Mouse (Mus musculus) kidney, postnatal 36 days (tissue): ENCODE measurements at regions not wholly inside any gene's neighbourhood (a gene's known extent, or its start where the extent isn't known, plus 50 kb on each side); places are given as distances from the start of the nearest gene placed in this dataset.

Source experiments
- DNase-seq, 2 experiments: peaks; one replicate each; pipeline ENCODE4 v3.0.0; 2021 to 2022; ENCODE audit warnings: mixed read lengths in 2 of 2

DNA sequence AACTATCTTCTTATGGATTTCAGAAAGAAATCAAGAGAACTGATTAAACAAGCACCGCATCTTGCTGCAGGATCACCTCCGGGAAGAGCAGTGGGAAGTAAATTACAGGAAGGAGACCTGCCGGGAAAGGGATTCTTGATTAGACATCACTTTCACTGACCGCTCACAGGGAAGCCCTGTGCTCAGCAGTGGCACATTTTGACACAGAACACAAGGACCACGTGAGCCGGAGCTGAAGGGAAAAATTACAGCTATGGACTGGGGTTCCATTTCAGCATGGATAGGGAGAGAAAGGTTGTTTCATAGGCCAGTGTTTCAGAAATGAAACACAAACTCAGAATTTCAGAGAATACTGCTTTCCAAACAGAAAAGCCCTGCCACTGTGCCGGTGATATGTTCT, 105.0 kb upstream of the Isl1 start:
- no peak for DNase-seq

DNA sequence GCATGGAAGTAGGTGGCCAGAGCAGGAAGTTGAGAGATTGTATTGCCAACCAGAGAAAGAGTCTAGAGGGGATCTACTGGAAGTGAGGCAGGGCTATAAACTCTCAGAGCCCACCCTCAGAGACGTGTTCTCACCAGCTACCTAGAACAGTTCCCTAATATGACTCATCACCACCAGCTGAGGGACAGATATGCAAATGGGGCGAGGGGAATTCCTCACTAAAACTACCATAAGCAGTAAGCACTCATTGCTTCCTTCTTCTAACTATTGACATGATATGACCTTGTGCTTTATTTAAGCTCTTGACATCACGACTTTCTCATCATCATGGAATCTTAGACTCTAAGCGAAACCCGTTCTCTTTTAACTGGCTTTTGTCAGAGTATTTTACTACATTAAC, 101.2 kb upstream of the Isl1 start:
- DNase-seq: no peak
